Mouse (Mus musculus) erythroblast, adult 5-6 weeks (primary cell): Measurements from ENCODE around the gene Gas2l3. TPM values are rescaled to one million over a fixed set of nuclear protein-coding genes. Genes with fewer than 3 reads are reported as not detected.

Experiments used
- ATAC-seq: replicated peaks from 2 replicates; pipeline ENCODE4 v1.8.0; 2016; ENCODE audit warnings: moderate number of reproducible peaks, mild to moderate bottlenecking, moderate TSS enrichment, inconsistent platforms; ENCODE audit not compliant: poor library complexity, low FRiP score, severe bottlenecking
- total RNA-seq, 2 experiments: library from RNA; stranded (forward) in 1 of 2; stranded (reverse) in 1 of 2; fragments of 150-400 nt in 1 of 2; fragments of 200-764, 138-1000 nt in 1 of 2; gene quantifications; 2 replicates each; pipeline versions ENCODE4 v1.2.3 to v1.2.4; 2015 to 2017; ENCODE audit warnings: low replicate concordance in 2 of 2

Gene Gas2l3
- total RNA-seq, 2 experiments from 2014 or later: 7.4 to 7.7 TPM

DNA sequence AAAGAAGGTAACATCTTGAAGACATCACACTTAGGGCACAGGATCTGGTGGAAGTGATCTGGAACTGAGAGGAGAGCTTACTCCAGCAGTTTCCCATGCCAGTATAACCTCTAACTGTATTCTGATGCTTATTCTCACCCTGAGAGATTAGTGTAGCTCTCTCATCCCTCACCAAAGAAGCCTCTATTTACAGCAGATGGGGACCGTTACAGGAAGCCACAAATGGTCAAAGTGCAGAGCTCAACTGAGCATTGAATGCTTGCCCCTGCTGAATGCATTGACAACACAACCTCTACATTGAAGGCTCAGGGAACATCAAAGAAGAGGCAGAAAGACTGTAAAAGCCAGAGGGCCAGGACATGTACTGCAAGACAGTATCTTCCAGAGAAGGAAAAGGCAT is 36.2 kb downstream of the Gas2l3 start:
- ATAC-seq: no peak

DNA sequence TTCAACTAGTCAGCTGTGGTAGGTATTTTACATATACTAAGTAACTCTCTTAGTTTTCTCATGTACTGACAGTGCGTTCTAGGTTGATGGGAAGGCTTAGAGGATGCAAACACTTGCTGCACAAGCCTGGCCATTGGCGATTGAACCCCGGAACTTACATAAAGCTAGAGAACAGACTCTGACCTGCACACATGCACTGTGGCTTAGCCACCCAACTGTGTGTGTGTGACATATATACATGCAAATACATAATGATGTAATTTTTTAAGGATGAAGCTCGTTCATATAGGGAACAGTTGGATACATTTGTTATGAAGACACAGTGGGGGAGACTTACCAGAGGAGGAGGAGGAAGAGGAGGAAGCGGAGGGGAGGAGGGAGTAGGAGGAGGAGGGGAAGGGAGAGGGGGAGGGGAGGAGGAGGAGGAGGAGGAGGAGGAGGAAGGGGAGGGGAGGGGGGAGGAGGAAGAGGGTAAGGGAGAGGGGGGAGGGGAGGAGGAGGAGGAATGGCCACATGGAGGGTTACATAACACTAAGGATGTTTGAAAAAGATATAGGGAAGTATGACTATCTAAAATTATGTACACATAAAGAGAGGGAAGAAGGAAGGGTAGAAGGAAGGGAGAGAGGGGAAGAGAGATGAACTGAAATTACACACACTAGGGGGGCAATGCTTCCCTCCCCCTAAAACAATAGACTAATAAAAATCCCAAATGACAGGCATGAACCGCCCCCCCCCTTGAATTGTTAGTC is 36.9 kb downstream of the Gas2l3 start:
- ATAC-seq: no peak

DNA sequence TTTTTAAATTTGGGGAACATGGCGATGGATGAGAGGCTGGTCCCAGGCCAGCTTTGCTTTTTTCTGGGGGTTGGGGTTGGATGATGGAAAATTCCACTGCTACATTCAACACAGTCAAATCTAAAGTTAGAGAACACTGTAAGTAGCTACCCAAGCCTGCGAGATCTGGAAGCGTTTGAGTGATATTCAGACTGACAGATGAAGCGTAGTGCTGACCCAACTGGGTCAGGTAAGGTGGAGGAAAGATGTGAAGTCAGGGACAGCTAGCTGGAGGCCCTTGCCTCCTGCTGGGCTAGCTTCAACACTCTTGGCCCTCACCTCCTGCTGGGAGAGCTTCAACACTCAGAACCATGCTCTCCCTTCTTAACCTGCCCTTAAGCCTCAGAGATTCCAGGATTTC is 38.8 kb downstream of the Gas2l3 start:
- ATAC-seq: no peak

DNA sequence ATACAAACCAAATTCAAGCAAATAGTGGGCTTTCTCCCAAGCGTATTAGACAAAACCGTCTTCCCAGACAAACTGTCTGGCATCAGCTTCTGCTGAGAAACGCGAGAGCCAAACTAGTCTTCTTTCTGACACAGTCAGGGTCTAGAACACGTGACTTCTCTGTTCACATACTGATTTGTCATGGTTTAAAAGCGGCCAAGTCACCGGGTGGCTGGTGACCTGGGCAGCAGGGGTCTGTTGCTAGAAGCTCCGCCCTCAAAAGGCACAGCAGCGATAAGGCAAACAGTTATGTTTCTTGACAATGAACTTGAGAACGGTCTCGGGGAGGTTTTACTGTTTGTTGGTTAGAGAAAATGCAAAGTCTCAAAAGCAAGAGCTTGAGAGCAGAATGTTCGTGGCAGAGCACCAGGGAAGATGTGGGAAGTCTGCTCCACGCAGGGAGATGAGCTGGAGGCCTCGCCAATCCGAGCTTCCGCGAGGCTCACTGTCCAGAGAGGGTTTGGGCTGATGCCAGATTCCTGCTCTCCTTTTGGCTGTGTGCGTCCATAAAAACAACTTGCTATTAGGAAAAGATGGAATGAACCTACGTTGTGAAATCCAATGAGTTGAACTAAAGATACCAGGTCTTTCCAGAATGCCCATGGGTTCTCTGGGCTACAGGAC is 43.0 kb downstream of the Gas2l3 start:
- ATAC-seq: no peak

DNA sequence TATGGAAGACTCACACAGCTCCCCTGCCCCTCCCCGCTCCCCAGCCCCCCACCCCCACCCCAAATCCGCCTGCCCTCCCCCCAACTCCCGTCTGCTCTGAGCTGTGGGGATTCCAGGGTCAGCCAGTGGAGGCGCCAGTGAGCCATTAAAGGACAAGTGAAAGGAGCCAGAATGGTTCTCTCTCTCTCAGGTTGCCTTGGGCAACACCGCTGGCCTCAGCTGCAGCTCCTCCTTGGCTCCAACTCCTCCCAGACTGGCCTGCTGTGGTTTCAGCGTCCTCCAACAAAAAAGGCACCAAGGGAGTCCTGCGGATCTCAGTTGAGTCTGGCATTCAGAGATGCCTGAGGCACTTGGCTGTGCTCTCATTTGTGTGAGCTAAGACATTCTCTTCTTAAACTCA is 47.9 kb downstream of the Gas2l3 start:
- ATAC-seq: peak; percentile 60

DNA sequence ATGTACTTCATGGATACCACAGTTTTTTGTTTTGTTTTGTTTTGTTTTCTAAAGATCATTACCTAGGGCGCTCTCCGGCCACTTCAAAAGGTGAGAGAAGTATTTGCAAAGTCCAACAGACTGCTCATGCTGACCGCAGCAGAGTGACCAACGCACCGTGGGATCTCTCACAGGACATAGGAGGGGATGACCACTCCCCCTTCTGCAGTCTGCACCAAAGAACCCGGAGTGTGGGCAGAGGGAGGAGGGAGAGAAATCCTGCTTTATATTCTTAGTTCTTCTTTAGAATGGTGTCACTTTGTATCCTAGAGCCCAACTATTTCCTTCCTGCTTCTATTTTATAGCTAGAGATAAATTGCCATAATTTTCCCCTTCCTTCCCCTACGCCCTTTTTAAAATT is 48.4 kb downstream of the Gas2l3 start:
- no peak for ATAC-seq

DNA sequence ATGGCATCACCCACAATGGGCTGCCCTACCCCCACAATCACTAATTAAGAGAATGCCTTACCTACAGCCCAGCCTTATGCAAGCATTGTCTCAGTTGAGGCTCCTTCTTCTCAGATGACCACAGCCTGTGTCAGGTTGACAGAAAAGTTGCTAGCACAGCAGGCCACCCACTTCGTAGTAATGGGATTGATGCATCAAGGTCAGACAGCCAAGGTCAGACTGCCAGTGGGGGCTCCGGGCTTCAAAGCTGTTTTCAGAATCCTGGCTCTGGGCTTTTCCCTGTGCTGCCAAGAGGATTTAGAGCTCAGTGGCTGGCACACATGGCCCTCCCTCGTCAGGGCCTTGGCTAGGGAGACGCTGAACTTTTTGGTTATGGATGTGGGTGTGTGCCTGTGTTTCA is 51.1 kb downstream of the Gas2l3 start:
- no peak for ATAC-seq

DNA sequence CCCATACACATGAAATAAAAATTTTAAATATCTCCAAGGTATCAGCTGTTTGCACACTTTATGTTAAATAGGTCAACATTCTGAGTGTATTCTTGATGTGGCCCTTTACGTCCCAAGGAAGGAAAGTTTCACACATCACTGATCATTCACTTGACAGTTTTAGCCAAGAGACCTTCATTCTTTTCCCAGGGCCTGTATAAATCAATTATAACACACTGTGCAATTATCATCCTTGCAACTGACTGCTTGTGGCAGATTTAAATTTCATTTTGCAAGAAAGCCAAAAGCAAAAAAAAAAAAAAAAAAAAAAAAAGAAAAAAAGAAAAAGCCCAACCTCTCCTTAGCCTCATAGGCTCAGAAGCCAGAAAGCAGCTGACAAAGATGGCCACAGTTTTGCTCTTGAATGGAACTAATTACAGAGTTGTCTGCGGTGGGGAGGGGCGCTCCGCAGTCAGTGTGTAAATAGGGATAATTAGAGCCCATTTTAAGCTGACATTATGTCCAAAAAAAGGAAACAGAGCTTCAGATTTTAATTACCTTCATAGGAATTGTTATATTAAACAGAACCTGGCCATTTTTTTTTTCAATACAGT is 52.1 kb downstream of the Gas2l3 start:
- ATAC-seq: no peak

DNA sequence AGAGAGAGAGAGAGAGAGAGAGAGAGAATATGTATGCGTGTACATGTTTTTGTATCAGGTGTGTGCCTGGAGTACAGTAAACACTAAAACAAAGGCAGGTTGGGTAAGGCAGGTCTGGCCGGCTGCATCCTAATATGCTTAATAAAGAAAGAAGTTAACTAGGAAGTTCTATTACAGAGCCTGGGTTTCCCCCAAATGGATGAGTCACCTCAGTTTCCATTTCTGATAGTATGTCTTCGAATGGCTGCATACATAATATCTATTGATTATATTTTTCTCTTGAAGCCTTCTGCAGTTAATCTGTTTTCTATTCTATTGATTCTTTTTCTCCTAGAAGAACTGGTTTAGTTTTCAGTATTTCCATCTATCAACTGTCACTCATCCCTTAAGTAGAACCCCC is 57.3 kb downstream of the Gas2l3 start:
- ATAC-seq: no peak

DNA sequence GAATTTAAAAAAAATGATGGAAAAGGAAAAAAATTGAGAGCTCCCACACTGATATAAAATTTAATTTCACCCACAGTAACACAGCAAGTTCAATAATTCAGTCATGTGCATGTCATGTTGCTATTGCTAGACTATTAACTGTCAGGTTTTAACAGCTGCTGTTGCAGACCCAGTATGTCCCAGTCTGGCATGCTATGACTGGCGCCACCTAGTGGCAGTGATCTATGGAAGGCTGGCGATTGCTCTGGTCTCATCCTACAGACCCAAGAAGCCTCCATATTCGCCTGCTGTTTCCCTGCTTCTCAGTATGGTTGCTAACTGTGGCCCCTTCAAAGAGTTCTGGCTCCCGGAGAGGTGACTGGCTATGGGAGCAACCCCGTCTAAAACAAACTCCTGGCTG is 60.3 kb downstream of the Gas2l3 start:
- no peak; the same call in 1 of the 2 replicates for ATAC-seq

DNA sequence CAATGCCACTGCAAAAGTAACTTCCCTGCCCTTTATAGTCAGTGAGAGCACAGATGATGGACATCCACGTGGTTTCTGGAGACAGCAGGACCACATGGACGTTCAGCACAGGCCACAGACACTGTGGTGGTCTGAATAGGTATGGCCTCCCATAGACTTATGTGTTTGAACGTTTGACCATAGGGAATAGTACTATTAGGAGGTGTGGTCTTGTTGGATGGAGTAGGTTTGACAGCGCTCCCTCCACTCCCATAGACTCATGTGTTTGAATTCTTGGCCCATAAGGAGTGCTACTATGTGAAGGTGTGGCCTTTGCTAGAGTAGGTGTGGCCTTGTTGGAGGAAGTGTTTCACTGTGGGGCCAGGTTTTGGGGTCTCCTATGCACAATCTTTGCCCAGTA is 66.0 kb downstream of the Gas2l3 start:
- no peak for ATAC-seq

DNA sequence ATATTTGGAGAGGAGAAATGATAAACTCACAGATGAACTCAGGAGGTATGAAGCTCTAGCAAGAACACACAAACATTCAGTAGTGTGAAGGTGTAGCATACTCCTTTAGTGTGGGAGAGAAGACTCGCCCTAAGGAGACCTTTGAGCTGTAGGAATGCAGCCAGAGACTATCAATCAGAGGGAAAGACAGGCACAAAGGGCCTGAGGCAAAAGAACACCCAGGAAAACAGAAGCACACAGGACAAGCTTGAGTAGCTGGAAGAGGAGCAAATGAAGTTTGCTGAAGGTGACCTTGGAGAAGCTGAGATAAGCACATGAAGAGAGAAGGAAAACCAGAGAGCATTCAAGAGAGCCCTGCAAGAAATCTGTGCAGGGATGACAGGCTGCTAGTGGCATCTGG is 73.7 kb downstream of the Gas2l3 start:
- no peak for ATAC-seq

DNA sequence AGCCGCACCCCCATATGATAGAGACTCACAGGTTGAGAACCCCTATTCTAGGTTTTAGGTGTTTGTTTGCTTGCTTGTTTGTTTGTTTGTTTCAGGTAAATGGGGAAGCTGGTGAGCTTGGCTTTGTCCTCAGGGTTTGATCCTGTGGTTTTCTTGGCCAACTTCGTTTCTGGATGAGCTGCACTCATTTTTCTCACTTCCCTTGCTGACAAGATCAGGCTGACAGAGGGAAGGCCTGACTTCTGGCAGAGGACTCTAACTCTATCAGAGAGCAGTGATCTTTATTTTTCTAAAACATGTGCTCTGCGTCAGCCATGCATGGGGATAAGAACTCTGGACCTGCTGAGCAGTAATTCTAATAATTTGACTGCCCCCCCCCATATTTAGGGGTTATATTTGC is 84.8 kb downstream of the Gas2l3 start:
- no peak for ATAC-seq

Other genes starting within 250 kb of the Gas2l3 start
- gene Ano4, start 99.2 kb downstream of the Gas2l3 start, total RNA-seq (2015; ENCODE audit: low replicate concordance): not detected in 2 replicates
- not detected in 2 replicates for gene Ano4, start 99.2 kb downstream of the Gas2l3 start, total RNA-seq (2017; ENCODE audit: low replicate concordance)
- gene Nr1h4, start 89.6 kb upstream of the Gas2l3 start, total RNA-seq (2015; ENCODE audit: low replicate concordance): not detected in 2 replicates
- gene Nr1h4, start 89.6 kb upstream of the Gas2l3 start, total RNA-seq (2017; ENCODE audit: low replicate concordance): not detected in 2 replicates
- gene Slc17a8, start 177.3 kb upstream of the Gas2l3 start, total RNA-seq (2015; ENCODE audit: low replicate concordance): 0.63 and 0.96 TPM in 2 replicates
- not detected in 2 replicates for gene Slc17a8, start 177.3 kb upstream of the Gas2l3 start, total RNA-seq (2017; ENCODE audit: low replicate concordance)
- gene Scyl2, start 242.3 kb upstream of the Gas2l3 start, total RNA-seq (2015; ENCODE audit: low replicate concordance): 8.6 and 14.4 TPM in 2 replicates
- gene Scyl2, start 242.3 kb upstream of the Gas2l3 start, total RNA-seq (2017; ENCODE audit: low replicate concordance): 8.0 and 20.2 TPM in 2 replicates